Mouse (Mus musculus): ENCODE measurements around the gene Defb47.
A peak's percentile ranks its signal among the peaks of the same experiment; 100 is the strongest.

Defb47 gene

DNA sequence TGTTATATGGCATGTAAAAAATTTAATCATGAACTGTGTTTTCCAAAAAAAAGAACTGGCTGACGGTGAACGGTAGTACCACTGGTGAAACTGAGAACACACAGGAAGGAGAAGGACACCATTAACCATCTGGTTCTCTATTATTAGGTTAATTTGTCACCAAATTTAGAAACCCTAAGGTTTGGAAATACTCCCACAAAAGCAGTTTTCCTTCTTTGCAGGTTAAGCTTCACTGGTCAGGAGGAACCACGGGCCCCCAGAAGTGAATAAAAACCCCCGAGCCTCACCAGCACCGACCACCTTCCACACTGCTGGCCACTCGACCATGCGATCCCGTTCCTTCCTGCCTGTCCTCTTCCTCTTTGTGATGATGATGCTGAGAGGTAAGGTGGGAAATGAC lies at the start of gene Defb47:
Gene Defb47 (plus strand): TSS at position 301 of the 400 bp plus-strand sequence.
- DNase-seq (ENCODE audit: low read depth, low spot score), result no peak

DNA sequence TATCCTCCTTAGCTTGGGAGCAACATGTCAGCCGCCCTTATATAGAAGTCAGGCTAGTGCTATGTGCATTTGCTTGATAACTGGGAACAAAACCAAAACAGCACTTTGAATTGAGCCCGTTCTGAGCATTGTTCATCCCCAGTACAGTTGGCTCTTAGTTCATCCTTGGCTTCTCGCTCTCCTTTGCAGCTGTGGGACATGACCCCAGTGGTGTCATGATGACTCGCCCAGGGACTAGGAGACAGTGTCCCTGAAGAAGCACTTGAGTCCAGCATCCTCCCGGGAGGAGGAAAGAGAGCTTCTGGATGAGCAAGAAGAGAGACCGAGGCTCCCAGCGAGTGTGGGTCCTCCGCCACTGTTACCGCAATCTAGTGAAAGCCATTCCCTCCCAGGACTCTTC lies 41.8 kb upstream of the Defb47 start:
- no peak for DNase-seq (ENCODE audit: low read depth, low spot score)

DNA sequence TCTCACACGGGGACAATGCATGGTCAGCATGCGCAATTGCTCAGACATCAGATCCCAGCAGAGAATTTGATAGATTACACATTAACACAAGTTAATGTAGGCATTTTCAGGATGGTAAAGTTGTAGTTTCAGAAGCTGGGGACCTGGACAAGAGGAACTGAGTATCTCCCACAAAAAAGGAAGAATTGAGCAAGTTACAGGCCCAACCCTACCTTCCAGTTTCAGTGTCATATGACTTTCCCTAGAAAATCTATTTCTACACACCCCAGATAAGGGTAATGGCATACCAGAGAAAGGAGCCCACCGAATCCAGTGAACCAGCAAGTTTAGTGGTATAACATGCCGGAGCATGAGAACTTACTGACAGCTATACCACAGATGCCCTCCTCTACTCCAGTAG lies 34.2 kb upstream of the Defb47 start:
- DNase-seq (ENCODE audit: low read depth, low spot score), result no peak

DNA sequence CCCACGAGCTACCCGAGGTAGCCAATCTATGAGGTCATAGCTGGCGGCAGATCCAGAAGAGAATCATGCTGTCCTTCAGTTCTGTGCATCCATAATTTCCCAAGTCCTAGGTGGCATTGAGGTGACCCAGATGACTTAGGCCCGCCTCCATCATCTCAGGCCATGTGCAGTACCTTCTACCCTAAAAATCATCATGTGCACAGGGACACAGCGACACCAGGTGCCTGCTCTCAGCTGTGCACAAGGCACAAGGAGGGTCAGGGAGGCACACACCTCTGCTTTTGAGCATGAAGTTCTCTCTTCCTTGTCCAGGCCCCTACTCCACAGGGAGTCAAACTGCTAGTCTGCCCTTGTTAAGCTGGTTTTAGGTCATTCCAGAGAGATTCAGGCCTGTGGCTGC lies 32.5 kb upstream of the Defb47 start:
- DNase-seq (ENCODE audit: low read depth, low spot score), result no peak

DNA sequence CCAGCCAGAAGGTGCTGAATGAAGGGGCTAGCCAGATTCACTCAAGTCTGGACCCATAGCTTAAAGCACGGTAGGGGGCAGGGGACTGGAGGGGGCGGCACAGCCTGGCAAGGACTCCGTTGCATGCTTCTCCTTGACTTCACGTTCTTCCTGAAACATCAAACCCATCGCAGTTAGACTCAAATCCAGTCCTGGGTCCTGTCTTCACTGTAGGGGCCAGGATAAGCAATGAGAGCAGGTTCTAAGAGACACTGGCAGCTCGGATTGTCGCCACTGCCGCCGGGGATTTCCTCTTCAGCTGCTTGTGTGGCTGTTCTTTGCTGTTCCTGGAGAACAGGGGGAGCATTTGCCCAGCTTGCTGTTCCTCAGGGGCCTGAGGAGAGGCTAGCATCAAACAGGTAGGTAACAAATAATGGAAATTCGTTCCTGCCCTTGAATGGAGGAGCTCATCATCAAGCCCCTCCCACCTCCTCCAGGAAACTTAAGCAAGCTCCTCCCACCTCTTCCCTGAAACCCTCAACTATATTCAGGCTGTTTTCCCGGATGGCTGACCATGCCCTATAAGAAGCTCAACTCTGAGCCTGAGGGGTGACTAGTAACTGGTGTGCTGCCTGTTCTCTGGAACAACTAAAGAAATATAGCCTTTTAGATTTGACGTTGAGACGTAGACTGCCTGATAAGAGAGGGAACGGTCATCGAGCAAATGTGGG lies 31.9 kb upstream of the Defb47 start:
- DNase-seq (ENCODE audit: low read depth, low spot score), result no peak

DNA sequence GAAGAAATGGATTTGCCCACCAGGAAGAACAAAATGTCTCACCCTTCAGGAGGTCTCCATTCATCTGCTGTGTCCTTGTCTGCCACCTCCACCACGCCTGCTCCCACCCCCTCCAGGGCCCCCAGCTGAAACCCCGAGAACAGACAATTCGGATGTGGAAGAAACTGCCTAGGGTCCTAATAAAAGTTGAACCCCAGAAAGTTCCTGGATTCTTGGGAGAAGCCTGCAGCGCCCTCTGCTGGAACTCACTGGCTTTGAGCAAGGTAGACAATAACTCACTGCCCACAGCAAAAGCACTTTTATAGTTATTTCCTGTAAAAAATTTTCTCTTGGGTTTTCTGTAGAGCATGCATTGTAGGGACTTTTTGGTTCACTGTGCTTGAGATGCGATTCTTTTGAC lies 22.8 kb upstream of the Defb47 start:
- no peak for DNase-seq (ENCODE audit: low read depth, low spot score)

DNA sequence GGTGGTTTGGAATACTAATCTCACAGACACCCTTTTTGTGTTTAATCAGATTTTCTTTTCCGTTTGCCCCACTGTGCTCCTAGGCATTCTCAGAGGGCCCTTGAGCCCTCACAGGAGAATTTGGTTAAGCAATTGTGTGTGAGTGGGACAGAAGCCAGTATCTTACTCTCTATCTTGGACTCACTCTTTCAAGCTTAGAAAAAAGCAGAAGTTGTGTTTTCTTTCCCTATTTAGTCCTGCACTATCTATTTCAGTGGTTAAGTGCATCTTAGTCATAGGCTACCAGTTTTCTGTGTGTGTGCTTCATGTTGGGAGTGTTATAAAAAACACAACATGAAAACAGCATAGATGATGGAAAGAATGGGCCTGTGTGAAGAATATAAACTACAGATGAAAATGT lies 18.1 kb upstream of the Defb47 start:
- DNase-seq (ENCODE audit: low read depth, low spot score), result no peak

DNA sequence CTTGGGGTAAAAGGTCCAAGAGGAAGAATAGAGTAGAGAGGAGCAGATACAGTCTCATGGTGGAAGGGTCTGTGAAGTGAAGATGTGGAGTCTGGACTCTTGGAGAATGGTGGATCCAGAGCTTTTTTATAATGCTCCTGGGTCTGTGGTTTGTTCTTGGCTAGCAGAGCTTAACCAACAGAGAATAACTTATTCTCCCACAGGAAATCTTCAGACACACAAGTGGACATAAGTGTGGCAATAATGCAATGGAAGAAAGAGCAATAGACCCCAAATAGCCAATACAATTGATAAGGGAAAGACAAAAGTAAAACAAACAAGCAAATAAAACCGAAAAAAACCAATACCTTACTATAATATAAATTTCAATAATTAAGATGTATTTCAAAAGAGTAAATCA lies 13.5 kb upstream of the Defb47 start, which contains the start of gene Defb48:
Gene Defb48 (minus strand): TSS at position 101 of the 400 bp plus-strand sequence.
- no peak for DNase-seq (ENCODE audit: low read depth, low spot score)

DNA sequence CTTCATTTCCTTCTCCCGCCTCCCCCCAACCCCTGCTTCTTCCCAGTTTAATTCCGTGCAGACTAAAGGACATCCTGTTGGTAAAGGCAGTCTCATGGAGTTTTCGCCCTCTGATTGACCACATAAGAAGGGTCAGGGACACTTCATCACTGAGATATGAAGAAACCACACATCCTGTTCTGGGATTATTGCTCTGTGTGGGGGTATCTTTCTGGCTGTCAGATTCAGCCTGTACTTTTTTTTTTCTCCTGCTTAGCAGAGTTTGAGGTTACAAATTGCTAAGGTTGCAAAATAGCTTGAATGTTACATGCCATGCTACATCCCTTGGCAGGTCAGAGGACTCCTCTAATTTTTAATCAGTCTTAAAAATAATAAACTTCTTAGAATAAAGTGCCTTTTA lies 6.6 kb upstream of the Defb47 start:
- DNase-seq (ENCODE audit: low read depth, low spot score), result no peak

DNA sequence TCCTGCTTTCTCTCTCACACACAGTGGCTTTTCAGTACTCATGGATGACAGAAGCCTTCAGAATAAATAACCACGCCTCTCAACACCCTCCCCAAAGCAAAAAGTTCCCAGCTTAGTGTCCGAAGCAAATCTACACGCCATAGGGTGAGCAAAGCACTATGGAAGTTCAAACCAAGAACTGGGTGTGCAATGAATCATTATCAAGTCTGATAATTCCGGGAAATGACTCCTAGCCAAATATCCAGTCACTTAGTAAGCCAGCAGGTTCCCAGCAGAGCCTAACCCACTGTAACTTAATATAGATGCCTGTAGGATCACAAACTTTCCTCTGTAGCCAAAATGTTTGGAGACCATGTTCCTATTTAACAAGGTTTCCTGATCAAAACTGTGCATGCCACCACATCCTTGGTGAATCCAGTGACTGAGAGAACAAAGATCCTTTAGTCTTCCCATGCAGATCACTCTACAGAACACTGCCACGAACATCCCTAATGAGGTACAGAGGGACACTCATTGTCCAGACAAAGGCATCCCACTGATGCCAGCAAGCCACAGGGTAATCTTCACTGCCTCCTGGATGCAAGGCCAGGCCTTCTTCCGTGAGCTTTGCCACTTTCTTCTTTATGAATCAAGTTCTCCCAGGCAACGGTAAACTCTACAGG lies 5.9 kb upstream of the Defb47 start:
- no peak for DNase-seq (ENCODE audit: low read depth, low spot score)

DNA sequence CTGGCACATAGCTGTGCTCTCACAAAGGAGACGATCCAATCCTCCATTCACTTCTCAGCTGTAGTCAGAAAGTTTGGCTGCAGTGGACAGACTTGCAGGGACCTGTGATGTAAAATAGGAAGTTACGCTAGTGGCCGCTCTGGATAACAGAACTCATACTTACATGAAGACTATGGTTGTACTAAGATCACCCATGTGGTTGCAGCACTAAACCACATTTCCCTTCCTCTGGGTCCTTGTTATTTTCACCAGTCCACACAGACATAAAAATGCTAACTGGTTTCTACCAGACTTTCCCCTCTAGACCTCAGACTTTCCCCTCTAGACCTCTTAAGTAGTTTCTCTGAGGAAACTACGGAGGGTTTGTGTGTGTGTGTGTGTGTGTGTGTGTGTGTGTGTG lies 1.1 kb downstream of the Defb47 start:
- DNase-seq (ENCODE audit: low read depth, low spot score), result no peak

DNA sequence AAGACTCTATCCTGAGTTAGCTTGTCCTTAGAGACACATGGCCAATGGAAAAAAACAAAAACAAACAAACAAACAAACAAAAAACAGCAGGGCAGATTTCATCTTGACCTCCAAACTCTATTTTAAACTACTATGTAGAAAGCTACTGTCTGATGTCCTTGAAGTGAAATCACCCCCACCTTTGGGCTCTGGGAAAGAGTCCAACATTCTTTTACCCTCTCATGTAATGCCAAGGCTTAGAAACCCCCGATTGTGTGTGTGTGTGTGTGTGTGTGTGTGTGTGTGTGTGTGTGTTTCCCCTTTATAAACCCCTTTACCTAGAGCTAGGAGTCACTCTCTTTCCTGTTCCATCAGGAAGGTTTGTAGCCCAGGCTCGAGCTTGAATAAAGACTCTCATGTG lies 4.7 kb downstream of the Defb47 start:
- no peak for DNase-seq (ENCODE audit: low read depth, low spot score)

DNA sequence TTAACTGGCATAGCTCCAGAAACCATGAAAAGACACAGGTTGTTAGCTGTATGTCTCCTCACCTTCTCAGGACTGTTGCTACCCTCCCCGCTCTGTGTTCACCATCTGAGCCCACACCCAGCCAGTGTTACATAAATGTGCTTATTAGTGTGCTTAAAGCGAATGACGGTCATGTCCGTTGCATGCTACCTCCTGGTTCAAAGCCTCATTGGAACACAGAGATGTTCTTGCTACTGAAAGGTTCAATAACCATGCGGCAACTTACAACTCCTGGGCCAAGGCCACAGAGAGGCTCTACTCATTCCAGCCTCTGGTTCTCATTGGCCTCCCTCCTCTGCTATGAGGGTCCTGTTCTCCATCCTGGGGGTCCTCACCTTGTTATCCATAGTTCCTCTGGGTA lies 13.6 kb downstream of the Defb47 start, which contains the start of gene Defb43:
Gene Defb43 (plus strand): TSS at position 301 of the 400 bp plus-strand sequence.
- no peak for DNase-seq (ENCODE audit: low read depth, low spot score)

DNA sequence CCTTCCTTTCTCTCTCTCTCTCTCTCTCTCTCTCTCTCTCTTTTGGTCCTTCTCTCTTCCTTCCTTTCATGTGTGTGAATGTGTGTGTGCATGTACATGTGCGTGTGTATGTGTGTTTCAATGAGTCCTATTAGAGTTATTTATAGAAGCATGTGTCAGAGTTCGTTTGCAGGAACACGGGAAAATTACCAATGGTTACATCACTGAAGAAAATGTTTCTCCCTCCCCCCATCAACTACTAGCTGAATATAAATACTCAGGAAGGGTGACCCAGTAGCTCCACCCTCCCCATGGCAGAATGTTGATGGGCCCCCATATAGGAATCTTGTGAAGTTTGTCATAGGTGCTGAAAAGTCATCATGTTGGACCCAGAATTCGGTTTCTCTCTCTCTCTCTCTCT lies 15.2 kb downstream of the Defb47 start:
- DNase-seq (ENCODE audit: low read depth, low spot score), result no peak

DNA sequence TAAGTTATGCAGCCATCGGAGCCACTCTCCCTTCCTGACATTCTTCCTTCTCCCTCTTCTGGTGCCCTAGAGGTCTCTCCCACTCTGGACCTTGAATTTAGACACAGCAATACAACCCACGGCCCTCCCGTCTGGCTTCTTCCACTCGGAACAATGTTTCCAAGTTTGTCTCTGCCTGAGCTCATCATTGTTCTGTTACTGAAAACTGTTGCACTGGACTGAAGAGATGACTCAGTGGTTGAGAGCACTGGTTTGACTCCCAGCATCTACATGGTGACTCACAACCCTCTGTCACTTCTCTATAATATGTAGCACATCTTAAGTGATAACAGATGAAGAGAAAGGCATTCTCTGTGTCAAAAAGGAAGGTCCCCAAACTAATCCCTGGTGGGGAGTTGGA lies 16.8 kb downstream of the Defb47 start:
- no peak for DNase-seq (ENCODE audit: low read depth, low spot score)

DNA sequence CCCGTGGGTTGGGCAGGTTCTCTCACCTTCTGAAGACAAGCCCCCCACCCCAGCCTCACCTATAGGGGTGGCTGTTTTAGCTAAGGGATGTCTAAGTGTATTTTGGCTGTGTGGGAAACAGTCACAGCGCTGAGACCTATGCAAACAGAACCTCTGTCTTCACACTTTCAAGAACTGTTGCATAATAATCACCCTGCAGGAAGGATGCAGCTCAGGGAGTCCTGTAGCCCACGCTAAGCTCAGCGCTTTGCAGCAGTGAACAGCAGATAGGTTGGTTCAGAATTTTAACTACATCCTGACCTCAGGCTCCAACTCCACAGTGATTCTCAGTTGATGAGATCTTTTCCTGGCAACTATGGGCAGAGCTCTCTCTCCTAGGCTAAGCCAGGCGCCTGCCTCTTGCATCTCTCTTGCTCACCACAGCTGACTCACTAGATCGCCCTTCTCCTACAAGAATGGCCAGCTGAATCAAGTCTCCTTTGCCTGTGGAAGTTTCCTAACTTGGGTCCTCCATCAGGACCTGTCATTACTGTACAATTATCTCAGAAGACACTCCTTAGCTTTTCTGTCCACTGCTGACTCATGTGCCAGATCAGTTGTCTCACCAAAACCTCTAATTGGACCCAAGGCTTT lies 22.8 kb downstream of the Defb47 start:
- peak; percentile 51 for DNase-seq (ENCODE audit: low read depth, low spot score)

DNA sequence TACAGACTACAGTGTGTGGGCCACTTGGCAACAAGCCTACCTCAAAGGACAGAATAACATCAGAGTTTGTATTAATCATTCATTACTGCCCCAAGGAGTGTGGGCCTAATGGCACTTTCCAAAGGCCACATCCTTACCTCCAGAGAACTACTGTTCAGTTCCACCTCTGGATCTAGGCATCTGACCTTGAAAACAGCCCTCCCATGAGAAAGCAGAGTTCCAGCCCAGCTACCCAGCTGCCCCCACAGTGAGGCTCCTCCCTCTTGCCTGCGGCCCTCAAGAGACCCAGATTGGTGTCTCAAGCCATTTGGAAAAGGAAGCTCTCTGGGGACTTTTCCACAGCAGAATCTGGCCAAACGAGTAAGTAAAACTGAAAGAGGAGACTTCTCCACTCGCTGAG lies 48.8 kb downstream of the Defb47 start, which contains the start of gene Defb42:
Gene Defb42 (plus strand): TSS at position 301 of the 400 bp plus-strand sequence.
- DNase-seq (ENCODE audit: low read depth, low spot score), result no peak

DNA sequence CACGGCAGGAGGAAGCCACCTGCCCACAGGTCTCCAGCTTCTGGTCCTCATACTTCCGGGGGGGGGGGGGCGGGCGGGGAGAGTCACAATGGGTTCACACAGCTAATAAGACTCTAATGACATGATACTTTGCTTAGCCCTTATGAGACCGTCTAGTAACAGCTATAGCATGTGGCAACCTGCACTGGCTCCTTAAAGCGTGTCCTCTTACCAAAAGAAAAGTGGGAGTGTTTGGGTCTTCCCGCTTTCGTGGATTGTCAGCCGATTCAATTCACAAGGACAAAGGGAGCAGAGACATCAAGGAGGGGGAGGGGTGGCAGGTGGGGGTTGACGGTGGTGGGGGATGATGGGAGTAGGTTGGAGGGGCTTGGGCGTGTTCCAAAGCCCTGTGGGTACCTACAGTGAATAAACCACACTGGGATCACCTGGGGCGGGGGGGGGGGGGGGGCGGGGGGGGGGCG lies 52.1 kb downstream of the Defb47 start, which contains the start of gene Defb30:
Gene Defb30 (minus strand): TSS at position 51 of the 461 bp plus-strand sequence.
- no peak for DNase-seq (ENCODE audit: low read depth, low spot score)

Data from telencephalon, adult 2 months (tissue).